Mouse (Mus musculus): ENCODE measurements around the gene F13b.
A peak's percentile ranks its signal among the peaks of the same experiment; 100 is the strongest.

F13b gene

GRCm38 (mm10) chr1:139501258-139501752, at the start of gene F13b:
Gene F13b (plus strand): TSS chr1:139501702.
- DNase-seq (ENCODE audit: low spot score) = no peak

GRCm38 (mm10) chr1:139454340-139455225, 46.9 kb upstream of the F13b start, which contains the start of gene Aspm:
Gene Aspm (plus strand): TSS chr1:139454772.
- DNase-seq (ENCODE audit: low spot score) = peak; percentile 95

GRCm38 (mm10) chr1:139455226-139455869, 46.2 kb upstream of the F13b start:
- DNase-seq (ENCODE audit: low spot score) = no peak

- DNase-seq (ENCODE audit: low spot score) = no peak
Measured at GRCm38 (mm10) chr1:139460807-139461206, 40.7 kb upstream of the F13b start.

GRCm38 (mm10) chr1:139465936-139466335, 35.6 kb upstream of the F13b start:
- DNase-seq (ENCODE audit: low spot score) = no peak

- no peak for DNase-seq (ENCODE audit: low spot score)
Measured at GRCm38 (mm10) chr1:139478898-139479297, 22.6 kb upstream of the F13b start.

GRCm38 (mm10) chr1:139480246-139480645, 21.3 kb upstream of the F13b start:
- DNase-seq (ENCODE audit: low spot score) = no peak

GRCm38 (mm10) chr1:139481146-139481545, 20.4 kb upstream of the F13b start:
- no peak for DNase-seq (ENCODE audit: low spot score)

GRCm38 (mm10) chr1:139494630-139495029, 6.9 kb upstream of the F13b start:
- no peak for DNase-seq (ENCODE audit: low spot score)

GRCm38 (mm10) chr1:139495408-139495807, 6.1 kb upstream of the F13b start:
- DNase-seq (ENCODE audit: low spot score) = no peak

GRCm38 (mm10) chr1:139496212-139496611, 5.3 kb upstream of the F13b start:
- DNase-seq (ENCODE audit: low spot score) = no peak

GRCm38 (mm10) chr1:139499751-139500150, 1.8 kb upstream of the F13b start:
- no peak for DNase-seq (ENCODE audit: low spot score)

- no peak for DNase-seq (ENCODE audit: low spot score)
Measured at GRCm38 (mm10) chr1:139514556-139514955, 13.1 kb downstream of the F13b start.

GRCm38 (mm10) chr1:139548536-139548935, 47.0 kb downstream of the F13b start:
- no peak for DNase-seq (ENCODE audit: low spot score)

GRCm38 (mm10) chr1:139551311-139551710, 49.8 kb downstream of the F13b start:
- DNase-seq (ENCODE audit: low spot score) = no peak

GRCm38 (mm10) chr1:139560024-139560423, 58.5 kb downstream of the F13b start, which contains the start of gene Cfhr1:
Gene Cfhr1 (minus strand): TSS chr1:139560272.
- DNase-seq (ENCODE audit: low spot score) = no peak

Data from lung, postnatal 25 days (tissue).